Mouse (Mus musculus) embryo, embryonic 10 days (tissue): ENCODE data around the gene Rfx5.
"Not testable (repeated sequence)": the region's sequence is repeated elsewhere in the genome, so short reads cannot be mapped to it uniquely, and the experiment has no call there.

Experiments
- DNase-seq: peaks from one replicate; pipeline ENCODE4 v3.0.0-alpha.2; 2015; ENCODE audit warnings: low spot score

Rfx5 gene

DNA sequence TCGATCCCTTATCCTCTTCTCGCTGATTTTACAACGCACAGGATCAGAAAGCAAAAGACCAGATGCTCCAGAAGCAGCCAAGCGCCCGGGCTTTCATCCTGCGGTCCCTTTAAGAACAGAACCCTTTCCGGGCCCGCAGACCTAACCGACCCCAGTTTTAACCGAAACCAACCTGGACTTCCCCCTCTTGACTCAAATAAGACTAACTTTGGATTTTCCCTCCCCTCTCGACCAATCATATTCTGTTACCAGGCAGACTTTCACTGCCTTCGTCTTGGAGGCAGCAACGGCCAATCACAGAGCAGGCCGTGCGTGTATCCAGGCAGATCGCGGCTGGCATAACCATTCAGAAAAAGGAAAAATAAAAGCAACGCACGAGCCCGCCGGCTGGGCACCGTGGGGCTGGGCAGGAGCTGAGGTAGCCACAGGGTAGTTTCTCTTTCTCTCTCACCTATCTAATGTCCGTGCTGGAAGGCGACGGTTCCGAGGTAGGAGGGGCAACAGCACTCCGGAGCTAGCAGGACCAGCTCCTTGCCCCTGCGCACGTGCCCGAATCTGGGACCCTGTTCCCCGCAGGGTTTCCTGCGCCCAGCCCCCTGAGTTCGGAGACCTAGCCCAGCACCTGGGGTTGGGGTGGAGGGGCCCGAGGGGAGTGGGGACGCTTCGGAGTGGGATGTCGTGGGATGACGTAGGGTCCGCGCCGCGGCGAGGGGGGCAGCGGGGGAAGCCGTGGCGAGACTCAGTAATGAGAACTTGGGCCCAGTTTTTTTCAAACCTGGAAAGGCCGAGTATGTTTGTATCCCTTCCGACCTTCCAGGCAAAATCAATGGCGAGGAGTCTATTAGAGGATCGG is at the start of gene Rfx5:
TSS of gene Rfx5 (plus strand) at position 312 of the 853 bp plus-strand sequence.
- peak; percentile 97 for DNase-seq

- not testable (repeated sequence) for DNase-seq
Observed at GRCm38 (mm10) chr3:94904759-94905158, 49.1 kb upstream of the Rfx5 start.

DNA sequence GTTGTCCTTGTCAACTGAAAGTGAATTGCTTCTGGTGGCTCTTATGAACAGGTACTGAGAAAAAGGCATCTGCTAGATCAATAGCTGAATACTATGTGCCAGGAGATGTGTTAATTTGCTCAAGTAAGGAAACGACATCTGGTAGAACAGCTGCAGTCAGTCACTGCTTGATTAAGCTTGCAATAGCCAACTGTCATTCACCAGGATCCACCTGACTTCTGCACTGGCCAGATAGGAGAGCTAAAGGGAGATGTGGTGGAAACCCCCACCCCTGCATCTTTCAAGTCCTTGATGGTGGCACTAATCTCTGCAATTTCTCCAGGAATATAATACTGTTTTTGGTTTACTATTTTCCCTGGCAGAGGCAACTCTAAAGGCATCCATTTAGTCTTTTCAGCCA is 47.4 kb upstream of the Rfx5 start:
- no peak for DNase-seq

DNA sequence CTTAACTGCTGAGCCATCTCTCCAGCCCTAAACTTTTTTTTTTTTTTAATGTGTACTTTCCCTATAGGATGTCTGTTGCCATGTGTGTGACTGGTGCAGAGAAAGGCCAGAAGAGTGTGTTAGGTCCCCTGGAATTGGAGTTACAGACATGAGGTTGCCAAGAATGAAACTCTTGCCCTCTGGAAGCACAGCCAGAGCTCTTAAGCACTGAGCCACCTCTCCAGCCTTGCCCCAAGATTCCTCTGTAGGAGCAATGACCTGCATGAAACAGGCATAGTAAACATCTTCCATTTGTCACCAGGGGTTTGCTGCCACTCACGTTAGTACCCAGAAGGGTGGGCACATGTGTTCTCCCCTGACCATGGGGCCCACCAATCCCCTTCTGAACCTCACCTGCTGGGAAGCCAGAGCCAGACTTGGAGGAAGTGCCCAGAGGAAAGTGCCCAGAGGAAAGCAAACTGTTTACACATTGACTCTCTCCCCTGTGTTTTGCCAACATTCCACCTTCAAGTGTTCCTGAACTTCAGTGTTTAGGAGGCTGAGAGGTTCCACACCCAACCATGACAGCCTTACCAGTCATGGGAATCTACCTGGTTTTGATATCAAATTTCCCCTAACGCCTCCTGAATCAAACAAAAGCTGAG is 42.7 kb upstream of the Rfx5 start:
- DNase-seq = no peak

DNA sequence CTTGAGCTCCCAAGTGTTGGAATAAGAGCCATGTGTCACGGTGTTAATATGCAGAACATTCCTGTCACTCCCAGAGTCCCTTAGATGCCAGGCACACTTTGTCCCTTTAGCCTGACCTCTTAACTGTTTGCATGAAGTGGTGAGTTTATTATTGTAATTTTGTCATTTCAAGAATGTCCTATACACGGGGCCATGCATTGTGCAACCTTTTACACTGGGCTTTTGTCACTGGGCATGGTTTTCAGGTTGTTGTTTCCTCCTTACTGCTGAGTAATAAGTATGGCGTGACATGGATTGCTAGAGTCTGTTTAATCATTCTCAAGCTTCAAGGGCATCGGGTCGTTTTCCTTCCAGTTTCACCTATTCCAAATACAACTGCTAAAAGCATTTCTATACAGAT is 40.1 kb upstream of the Rfx5 start:
- no peak for DNase-seq

GRCm38 (mm10) chr3:94915903-94916741 is 37.8 kb upstream of the Rfx5 start:
- no peak for DNase-seq

GRCm38 (mm10) chr3:94917816-94918361 is 36.0 kb upstream of the Rfx5 start:
- DNase-seq = peak; percentile 36

GRCm38 (mm10) chr3:94918845-94919244 is 35.0 kb upstream of the Rfx5 start:
- no peak for DNase-seq

GRCm38 (mm10) chr3:94921104-94921503 is 32.8 kb upstream of the Rfx5 start:
- DNase-seq = no peak

DNA sequence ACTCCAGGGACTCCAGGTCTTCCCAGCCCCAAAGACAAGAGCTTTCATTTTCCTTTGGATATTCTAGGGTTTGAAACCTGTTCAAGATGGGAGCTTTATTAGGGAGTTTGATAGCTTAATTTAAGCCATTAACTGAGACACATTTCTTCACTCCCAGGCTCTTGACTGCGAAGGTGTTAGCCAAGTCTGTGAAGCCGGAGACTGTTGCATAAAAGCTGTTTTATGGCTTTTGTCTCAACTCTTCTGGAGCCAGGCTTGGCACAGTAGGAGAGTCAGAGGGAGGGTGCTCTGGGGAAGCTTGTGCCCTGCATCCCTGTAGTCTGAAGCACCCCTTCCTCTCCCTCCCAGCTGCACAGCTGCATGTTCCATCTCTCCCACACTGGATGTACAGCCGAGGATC is 31.5 kb upstream of the Rfx5 start:
- no peak for DNase-seq

- no peak for DNase-seq
Observed at GRCm38 (mm10) chr3:94924688-94925087, 29.2 kb upstream of the Rfx5 start.

DNA sequence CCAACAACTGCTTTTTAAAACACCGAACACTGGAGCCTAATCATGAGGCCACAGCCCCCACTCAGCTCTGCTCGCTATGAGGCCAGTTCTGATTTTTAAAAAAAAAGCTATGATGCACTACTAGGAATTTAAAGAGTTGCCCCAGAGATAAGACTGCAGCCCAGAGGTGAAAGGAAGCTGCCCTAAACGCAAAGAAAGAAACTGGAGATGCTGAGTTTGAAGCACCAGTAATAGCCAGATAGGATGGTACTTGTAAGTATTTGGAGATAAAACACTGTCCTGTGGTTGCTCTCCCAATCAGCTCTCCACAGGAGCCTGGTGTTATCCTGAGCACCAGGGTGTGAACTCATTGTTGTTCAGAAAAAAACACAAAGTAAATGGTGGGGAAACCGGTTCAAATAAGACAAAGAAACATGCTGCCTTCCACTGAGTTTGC is 27.6 kb upstream of the Rfx5 start:
- DNase-seq = not testable (repeated sequence)

GRCm38 (mm10) chr3:94928979-94929378 is 24.9 kb upstream of the Rfx5 start:
- not testable (repeated sequence) for DNase-seq

- peak; percentile 25 for DNase-seq
Observed at GRCm38 (mm10) chr3:94930386-94931266, 23.2 kb upstream of the Rfx5 start.

DNA sequence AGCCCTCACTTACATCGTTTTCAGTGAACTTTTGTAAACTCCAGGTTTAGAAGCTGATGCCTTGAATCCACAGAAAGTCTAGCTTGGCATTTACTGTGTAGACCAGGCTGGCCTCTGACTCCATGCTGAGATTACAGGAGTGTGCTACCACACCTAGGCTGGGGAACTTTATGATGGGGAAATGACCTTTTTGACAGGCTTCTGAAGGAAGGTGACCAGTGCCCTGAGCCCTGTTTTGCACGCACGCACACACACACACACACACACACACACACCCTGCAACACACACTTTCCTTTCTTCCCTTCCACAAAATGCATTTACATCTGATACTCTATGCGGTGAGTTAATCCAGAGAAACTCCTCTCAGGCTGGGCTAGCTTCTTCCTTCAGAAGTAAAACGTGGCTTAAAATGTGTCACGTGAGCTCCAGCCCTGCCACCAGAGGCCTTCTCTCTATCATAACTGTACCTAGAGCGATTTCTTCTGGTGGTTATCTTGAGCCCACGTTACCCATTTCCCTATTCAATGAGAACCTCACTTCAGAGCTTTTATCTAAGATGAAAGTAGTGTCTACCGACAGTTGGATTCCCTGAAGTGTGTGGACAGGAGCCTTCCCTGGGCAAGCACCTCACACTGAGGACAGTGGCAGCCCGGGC is 22.3 kb upstream of the Rfx5 start:
- DNase-seq = not testable (repeated sequence)

DNA sequence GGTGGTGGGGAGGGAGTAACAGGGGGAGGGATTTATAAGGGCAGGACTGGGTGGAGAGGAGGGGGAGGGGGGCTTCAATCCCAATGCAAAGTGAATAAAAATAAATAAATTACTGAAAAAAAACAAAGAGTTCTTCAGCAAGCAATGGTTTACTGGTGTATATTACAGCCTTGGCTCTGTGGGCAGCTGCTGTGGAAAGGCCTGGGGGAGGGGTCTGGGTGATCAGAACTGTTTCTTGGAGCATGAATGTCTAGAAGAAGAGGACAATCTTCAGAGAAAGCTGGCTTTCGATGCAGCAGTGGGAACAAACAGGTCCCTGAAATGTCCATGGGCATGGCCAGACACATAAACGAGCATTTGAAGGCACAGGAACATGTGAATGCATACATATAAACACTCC is 21.6 kb upstream of the Rfx5 start:
- not testable (repeated sequence) for DNase-seq

DNA sequence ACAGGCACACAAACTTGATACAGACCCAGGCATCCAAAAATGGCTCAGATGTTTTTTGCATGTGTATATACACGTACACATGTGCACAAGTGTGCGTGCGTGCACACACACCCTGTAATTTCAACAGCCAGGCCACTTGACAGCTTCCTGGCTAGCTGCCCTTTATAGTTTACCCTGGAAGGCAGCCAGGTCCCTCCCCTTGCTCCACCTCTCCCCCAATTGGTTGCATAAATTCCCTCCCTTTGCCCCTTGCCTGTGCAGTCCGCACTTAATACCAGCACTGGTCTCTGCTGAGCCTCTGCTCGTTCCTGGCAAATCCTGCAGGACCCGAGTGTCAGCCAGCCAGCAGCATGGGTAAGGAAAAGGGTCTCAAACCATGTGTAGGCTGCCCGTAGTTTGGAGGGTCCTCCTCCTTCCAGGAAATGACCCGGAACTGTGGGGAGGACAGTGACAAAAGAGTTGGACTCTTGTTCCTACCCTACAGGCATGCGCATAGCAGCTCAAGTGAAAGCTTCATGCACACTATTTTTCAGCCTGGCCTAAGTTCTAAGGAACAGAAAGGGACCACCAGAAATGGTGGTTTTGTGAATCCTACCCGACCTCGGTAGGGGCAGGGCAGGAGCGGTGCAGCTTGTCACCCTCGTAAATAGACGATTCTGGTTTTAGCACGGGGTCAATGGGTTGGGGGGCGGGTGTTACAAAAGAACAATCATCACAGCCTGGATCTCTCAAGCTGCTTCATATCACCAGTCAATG is 20.9 kb upstream of the Rfx5 start, which contains the start of gene Selenbp1:
TSS of gene Selenbp1 (plus strand) at position 248 of the 756 bp plus-strand sequence.
- DNase-seq = peak; percentile 51

GRCm38 (mm10) chr3:94933604-94934003 is 20.3 kb upstream of the Rfx5 start:
- not testable (repeated sequence) for DNase-seq

- DNase-seq = not testable (repeated sequence)
Observed at GRCm38 (mm10) chr3:94934564-94934963, 19.3 kb upstream of the Rfx5 start.

DNA sequence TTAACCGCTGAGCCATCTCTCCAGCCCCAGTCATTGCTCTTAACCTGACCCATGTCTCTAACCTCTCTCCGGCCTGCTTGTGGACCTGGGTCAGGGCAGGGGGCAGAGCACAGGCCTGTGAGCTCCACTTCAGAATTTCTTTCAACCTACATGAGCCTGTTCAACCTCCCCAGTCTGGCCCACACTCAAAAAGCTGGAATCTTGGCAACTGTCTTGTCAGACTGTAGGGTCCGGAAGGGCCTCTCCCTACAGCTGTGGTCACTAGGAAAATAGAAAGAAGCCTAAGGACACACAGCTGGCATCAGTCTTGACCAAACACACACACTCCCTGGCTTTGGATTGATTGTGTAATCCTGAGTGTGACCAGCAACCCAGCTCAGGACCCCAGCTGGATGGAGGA is 18.5 kb upstream of the Rfx5 start:
- DNase-seq = not testable (repeated sequence)
